Mouse (Mus musculus) intestine, postnatal 0 days (tissue): ENCODE data around the gene Lhpp. TPM values are rescaled to one million over a fixed set of nuclear protein-coding genes. Genes with fewer than 3 reads are reported as not detected.

Source experiments
- ATAC-seq: fragments of 200-750 bp; cut with Nextera tagmentation; 2 replicates; pipeline ENCODE4 v1.8.0; 2017; ENCODE audit warnings: mild to moderate bottlenecking, moderate TSS enrichment, moderate library complexity
- H3K27ac ChIP-seq: fragments of 300-500 bp; sonication (generic); 2 replicates; pipeline ENCODE4 v1.5.1; 2014; ENCODE audit warnings: mild to moderate bottlenecking, low read depth, low read length, moderate library complexity
- H3K27me3 ChIP-seq: fragments of 300-500 bp; sonication (generic); replicated peaks from 2 replicates; pipeline ENCODE4 v1.6.1; 2014; ENCODE audit warnings: low read length, mixed read lengths; ENCODE audit not compliant: control insufficient read depth, insufficient read depth
- H3K36me3 ChIP-seq: fragments of 300-500 bp; sonication (generic); 2 replicates; pipeline ENCODE4 v1.6.1; 2014; ENCODE audit warnings: mild to moderate bottlenecking, moderate library complexity; ENCODE audit not compliant: control insufficient read depth, insufficient read depth
- H3K4me1 ChIP-seq: fragments of 300-500 bp; sonication (generic); replicated peaks from 2 replicates; pipeline ENCODE4 v1.6.1; 2014; ENCODE audit warnings: antibody characterized with exemption, low read length, mixed read lengths; ENCODE audit not compliant: control insufficient read depth, insufficient read depth
- H3K4me2 ChIP-seq: fragments of 300-500 bp; sonication (generic); replicated peaks from 2 replicates; pipeline ENCODE4 v1.6.1; 2014; ENCODE audit warnings: low read depth, mild to moderate bottlenecking, moderate library complexity
- H3K4me3 ChIP-seq: fragments of 300-500 bp; sonication (generic); 2 replicates; pipeline ENCODE4 v1.5.1; 2014; ENCODE audit warnings: low read depth, low read length
- H3K9ac ChIP-seq: fragments of 300-500 bp; sonication (generic); 2 replicates; pipeline ENCODE4 v1.6.1; 2014; ENCODE audit warnings: mild to moderate bottlenecking, low read depth, low read length
- H3K9me3 ChIP-seq: fragments of 300-500 bp; sonication (generic); 2 replicates; pipeline ENCODE4 v1.6.1; 2016; ENCODE audit warnings: mixed run types; ENCODE audit not compliant: control insufficient read depth
- CTCF ChIP-seq: sonication (generic); IDR thresholded peaks from 2 replicates; pipeline ENCODE4 v1.5.1; 2016; ENCODE audit warnings: low read depth, mild to moderate bottlenecking, control low read depth, antibody characterized with exemption, moderate library complexity
- WGBS: fragments of 180-500 bp; shearing (Covaris S2); extraction: QIAGEN DNeasy Blood & Tissue Kit; methylation state at CpG from one replicate; pipeline ENCODE4 v1.1.7; 2014; 5-methylcytosine and 5-hydroxymethylcytosine counted together
- polyA plus RNA-seq: library from polyadenylated mRNA; unstranded; fragments of >200 nt; fragmentation: Nextera tagmentation; extraction: Ambion mirVana; gene quantifications from 2 replicates; pipeline ENCODE4 v1.2.1, GENCODE M21; 2015

Lhpp gene
- polyA plus RNA-seq, 1 experiment from 2014 or later, result 52.0 TPM

DNA sequence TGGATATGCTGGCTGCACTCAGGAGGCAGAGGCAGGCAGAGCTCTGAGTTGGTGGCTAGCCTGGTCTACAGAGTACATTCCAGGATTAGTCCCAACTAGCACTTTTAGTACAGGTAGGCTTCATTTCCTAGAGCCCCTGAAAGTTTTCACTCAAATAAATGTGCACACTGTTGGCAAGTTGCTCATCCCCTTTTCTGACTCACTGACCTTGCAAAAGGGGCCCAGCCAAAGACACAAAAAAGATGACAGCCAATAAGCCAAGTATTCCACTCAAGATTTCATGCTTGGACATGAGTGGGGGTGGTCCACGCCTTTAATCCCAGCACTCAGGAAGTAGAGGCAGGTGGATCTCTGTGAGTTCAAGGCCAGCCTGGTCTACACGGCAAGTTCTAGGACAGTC is 29.0 kb upstream of the Lhpp start:
- ATAC-seq, result no peak
- 63% methylated on average over 2 of the region's 2 CpGs for WGBS

DNA sequence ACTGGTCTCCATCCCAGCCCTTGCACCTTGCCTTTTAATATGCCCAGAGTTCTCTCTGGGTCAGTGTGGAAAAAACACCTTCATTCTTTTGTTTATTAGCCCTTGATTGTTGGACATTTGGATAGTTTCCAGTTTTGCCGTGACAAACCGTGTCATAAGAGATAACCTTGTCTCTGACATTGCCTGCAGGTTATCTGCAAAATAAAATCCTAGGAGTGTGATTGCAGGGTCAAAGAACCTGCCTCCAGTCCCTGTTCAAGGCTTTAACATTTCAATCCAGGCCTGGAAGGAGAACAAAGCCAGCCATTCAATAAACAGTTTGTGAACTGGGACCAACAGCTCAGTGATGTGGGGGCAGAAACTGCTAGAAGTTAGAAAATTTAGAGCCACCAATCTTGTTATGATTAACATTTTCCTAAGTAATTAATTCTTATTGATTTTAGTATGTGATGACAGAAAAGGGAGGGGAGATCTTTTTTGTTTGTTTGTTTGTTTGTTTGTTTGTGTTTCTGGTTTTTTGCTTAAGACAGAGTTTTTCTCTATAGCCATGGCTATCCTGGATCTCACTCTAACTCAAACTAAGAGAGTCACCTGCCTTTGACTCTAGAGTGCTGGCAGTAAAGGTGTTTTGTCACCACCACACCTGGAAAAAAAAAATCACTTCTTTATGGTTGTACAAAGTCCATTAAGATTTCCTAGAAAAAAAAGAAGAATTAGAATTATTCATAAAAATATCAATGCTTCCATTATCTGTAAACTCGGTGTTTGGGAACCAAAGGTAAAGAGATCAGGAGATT is 24.5 kb upstream of the Lhpp start:
- H3K27ac ChIP-seq, result peak overlapping the region; percentile 76
- 0 out of 2 replicates have a peak, but pooled peaks cover 8% of the 10 kb centered on the region for H3K4me1 ChIP-seq
- no peak overlapping the region; the same call in 1 of the 2 replicates for H3K4me2 ChIP-seq
- no peaks in the 10 kb centered on the region for H3K27me3 ChIP-seq
- TF ChIP-seq CTCF, result no peak
- no peak overlapping the region for H3K4me3 ChIP-seq
- no peaks in the 10 kb centered on the region for H3K36me3 ChIP-seq
- H3K9me3 ChIP-seq, result no peaks in the 10 kb centered on the region
- peak; percentile 74 for ATAC-seq
- WGBS, result 27% methylated on average over 3 of the region's 3 CpGs
- H3K9ac ChIP-seq, result no peak overlapping the region

More for the DNA sequence above, 29.0 kb upstream of the Lhpp start:
- Histone ChIP-seq H3K27me3 (no peaks in the 10 kb centered on the region), H3K9me3 (no peaks in the 10 kb centered on the region), H3K4me2 (no peak overlapping the region), H3K9ac (no peak overlapping the region), H3K4me3 (no peak overlapping the region), H3K4me1 (0 out of 2 replicates have a peak, but pooled peaks cover 12% of the 10 kb centered on the region), H3K36me3 (no peaks in the 10 kb centered on the region), H3K27ac (peak overlapping the region; percentile 62)
- no peak for TF ChIP-seq CTCF

DNA sequence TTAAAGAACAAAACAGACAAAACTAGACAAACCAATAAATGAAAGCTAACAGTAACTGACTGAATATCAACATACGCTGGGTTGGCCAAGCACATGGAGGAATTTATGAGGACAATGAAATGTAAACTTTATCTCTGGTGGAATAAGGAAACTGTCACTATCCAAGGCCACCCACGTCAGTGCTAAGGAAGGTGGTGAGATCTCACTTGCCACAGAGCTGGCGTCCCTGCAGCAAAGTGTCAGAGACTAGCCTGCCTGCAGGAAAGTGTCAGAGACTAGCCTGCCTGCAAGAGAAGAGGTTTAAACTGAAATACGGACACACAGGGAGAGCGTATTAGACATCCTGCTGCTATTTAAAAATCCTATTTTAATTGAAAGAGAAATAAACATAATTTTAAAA is 23.3 kb upstream of the Lhpp start:
- no peak overlapping the region for H3K9ac ChIP-seq
- WGBS, result 20% methylated on average over 5 of the region's 5 CpGs
- ATAC-seq, result peak; percentile 67
- no peak for TF ChIP-seq CTCF
- H3K9me3 ChIP-seq, result no peaks in the 10 kb centered on the region
- H3K4me2 ChIP-seq, result peak overlapping the region; percentile 25
- H3K4me3 ChIP-seq, result no peak overlapping the region
- H3K36me3 ChIP-seq, result no peaks in the 10 kb centered on the region
- peak overlapping the region; percentile 76 for H3K27ac ChIP-seq
- 0 out of 2 replicates have a peak, but pooled peaks cover 8% of the 10 kb centered on the region for H3K4me1 ChIP-seq
- no peaks in the 10 kb centered on the region for H3K27me3 ChIP-seq

DNA sequence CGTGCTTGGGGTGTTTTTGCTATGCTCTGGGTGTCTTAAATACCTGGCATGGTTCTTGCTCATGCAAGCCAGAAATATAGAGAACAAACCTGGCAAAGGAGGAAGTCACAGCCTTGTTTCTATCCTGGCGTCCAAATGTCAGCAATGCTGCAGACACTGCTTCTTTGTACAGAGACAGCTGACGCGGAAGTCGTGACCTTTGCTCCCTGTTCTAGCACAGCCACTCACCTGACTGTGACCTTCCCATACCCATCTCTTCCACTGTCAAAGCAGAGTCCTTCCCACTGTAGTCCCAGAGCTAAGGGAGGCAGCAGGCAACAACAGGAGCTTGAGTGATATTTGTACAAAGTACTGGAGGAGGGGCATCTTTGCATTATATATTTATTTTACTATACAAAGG is 20.8 kb upstream of the Lhpp start:
- ATAC-seq, result peak; percentile 60

DNA sequence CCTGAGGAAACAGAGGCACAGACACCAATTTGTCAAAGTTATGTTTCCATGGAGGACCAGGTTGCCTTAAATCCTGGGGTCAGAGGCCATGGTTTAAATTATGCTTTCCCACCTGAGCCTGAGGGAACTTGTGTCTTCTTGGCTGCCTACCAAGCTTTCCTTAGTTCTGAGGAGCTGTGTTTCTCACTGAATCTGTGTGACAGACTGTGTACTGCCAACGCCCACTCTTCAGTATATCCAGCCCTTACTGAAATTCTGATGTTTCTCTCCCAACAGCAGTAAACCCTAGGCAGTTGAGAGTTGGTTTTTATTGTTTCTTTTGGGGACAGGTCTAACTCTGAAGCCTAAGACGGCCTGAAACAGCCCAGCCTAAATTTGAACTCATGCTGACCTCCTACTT is 16.7 kb upstream of the Lhpp start:
- H3K9me3 ChIP-seq, result no peaks in the 10 kb centered on the region
- no peak overlapping the region for H3K9ac ChIP-seq
- H3K36me3 ChIP-seq, result no peaks in the 10 kb centered on the region
- ATAC-seq, result no peak
- no peak overlapping the region for H3K4me2 ChIP-seq
- no peak overlapping the region for H3K4me3 ChIP-seq
- peaks cover 7% of the 10 kb centered on the region for H3K27me3 ChIP-seq
- no peak overlapping the region for H3K27ac ChIP-seq
- H3K4me1 ChIP-seq, result peaks cover 10% of the 10 kb centered on the region; the same call in 1 of the 2 replicates
- 64% methylated on average over 2 of the region's 2 CpGs for WGBS
- no peak for TF ChIP-seq CTCF

More for the DNA sequence above, 20.8 kb upstream of the Lhpp start:
- H3K4me2 ChIP-seq, result peak overlapping the region; percentile 2; the same call in 1 of the 2 replicates
- no peaks in the 10 kb centered on the region for H3K9me3 ChIP-seq
- no peaks in the 10 kb centered on the region for H3K36me3 ChIP-seq
- no peak overlapping the region for H3K9ac ChIP-seq
- H3K27me3 ChIP-seq, result no peaks in the 10 kb centered on the region
- 33% methylated on average over 5 of the region's 5 CpGs for WGBS
- H3K27ac ChIP-seq, result peak overlapping the region; percentile 68
- no peak for TF ChIP-seq CTCF
- H3K4me3 ChIP-seq, result no peak overlapping the region
- 0 out of 2 replicates have a peak, but pooled peaks cover 3% of the 10 kb centered on the region for H3K4me1 ChIP-seq

DNA sequence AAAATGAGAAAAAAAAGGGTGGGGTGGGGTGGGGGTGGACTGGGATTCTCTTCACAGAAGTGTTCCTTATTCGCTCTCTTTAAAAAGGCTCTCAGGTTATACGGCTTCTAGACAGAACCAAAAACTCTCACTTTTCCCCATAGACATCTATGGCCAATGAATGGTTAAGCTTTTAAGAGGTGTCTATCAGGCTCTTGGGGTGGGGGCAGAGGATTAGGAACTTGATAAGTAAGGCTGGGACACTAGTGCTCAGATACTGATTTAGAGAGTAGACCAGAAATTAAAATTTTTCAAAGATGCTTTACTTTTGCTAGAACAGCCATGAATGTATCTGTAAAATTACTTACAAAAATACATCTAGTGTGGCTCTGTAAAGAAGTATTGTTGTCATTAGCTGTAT is 16.1 kb upstream of the Lhpp start:
- WGBS, result 91% methylated on average over 2 of the region's 2 CpGs
- Histone ChIP-seq H3K27ac (no peak overlapping the region), H3K4me3 (no peak overlapping the region), H3K4me1 (peaks cover 14% of the 10 kb centered on the region), H3K27me3 (peaks cover 12% of the 10 kb centered on the region), H3K4me2 (no peak overlapping the region), H3K9me3 (no peaks in the 10 kb centered on the region), H3K36me3 (no peaks in the 10 kb centered on the region), H3K9ac (no peak overlapping the region)
- ATAC-seq, result no peak
- no peak for TF ChIP-seq CTCF
